Mouse (Mus musculus) small intestine, adult 2 months (tissue): ENCODE measurements at regions not wholly inside any gene's neighbourhood (a gene's known extent, or its start where the extent isn't known, plus 50 kb on each side); places are given as distances from the start of the nearest gene placed in this dataset.

ENCODE experiments used
- CTCF ChIP-seq: fragments of 200-500 bp; IDR thresholded peaks from 2 replicates; pipeline ENCODE4 v1.5.1; 2012; ENCODE audit warnings: low read depth, mild to moderate bottlenecking, control low read depth, inconsistent platforms, low read length, moderate library complexity, mixed read lengths; ENCODE audit not compliant: insufficient replicate concordance, insufficient read length; ENCODE audit errors: extremely low read depth
- POLR2A ChIP-seq: fragments of 200-500 bp; IDR thresholded peaks from 2 replicates; pipeline ENCODE4 v1.6.1; 2012; ENCODE audit warnings: low read depth, mild to moderate bottlenecking, control low read depth, inconsistent platforms, low read length, moderate library complexity

- TF ChIP-seq CTCF (peak; percentile 37; the same call in 1 of the 2 replicates), POLR2A (no peak)
Observed at GRCm38 (mm10) chr16:50841677-50842580, 251.0 kb upstream of the Ccdc54 start.
